In the genomic region with DNA sequence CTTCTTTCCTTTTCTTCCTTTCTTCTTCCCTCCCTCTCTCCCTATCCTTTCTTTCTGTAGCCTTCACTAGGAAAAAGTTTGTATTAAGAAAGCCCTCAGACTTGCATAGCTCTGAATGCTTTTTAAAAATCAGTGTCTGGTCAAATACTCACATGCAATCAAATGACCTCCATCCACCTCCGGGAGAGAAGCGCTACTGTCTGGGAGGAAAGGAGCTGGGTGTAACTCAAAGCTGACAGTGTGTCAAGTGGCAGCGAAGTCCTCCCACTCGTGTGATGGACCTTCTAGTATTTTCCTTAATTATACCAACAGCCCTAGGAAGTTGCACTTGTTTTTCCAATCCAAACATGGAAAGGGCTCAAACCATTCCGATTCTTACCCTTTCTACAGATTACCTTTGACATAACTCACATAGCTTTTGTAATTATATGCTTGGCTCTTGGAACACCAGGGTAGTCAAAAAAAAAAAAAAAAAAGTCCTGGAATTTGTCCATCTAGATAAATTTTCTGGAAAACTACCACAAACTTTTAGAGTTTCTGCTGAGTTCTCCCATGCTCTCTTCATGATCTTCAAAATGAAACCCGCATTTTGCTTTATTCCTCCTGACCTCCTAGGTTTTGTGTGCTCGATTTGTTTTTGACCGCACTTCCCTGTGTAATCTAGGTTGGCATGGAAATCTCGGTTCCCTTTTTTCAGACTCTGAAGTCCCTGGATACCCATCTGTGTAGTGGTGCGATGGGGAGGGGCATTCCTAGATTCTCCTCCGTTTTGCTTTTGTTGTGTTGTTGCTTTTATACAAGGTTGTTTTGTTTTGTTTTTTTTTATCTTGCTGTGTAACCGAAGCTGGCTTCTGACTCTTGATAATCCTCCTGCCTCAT, we compare ENCODE assay signal across 8 mouse cellular contexts. TPM values are rescaled to one million over a fixed set of nuclear protein-coding genes. Genes with fewer than 3 reads are reported as not detected.
DNase-seq lines count a peak whose midpoint lies in the region; ATAC-seq and TF ChIP-seq lines count a peak whose summit lies in the region.

Gene St3gal6, minus strand, starts transcription at position 272 of the 879 bp plus-strand sequence.

- TF ChIP-seq POLR2A in spleen, adult 2 months (IDR thresholded peaks at IDR 0.05; ENCODE audit: low read depth, low read length), result no peak

- H3K9ac ChIP-seq in heart, postnatal 0 days (replicated peaks; ENCODE audit: low read depth, low read length), result peak within 1 kb of the TSS; percentile 79
- peak within 1 kb of the TSS; percentile 83 for H3K9ac ChIP-seq in limb, embryonic 12.5 days (replicated peaks)
- peak within 1 kb of the TSS; percentile 36 for H3K9ac ChIP-seq in stomach, embryonic 14.5 days (replicated peaks; ENCODE audit: low read depth, low read length)

- peak within 1 kb of the TSS; percentile 78 for H3K4me2 ChIP-seq in heart, postnatal 0 days (ENCODE audit: low read depth, low read length)
- peak within 1 kb of the TSS; percentile 70 for H3K4me2 ChIP-seq in limb, embryonic 12.5 days
- peak within 1 kb of the TSS; percentile 85 for H3K4me2 ChIP-seq in stomach, embryonic 14.5 days (replicated peaks; ENCODE audit: low read depth, low read length)

- TF ChIP-seq EP300 in heart, postnatal 0 days (IDR thresholded peaks at IDR 0.05; ENCODE audit: low read depth), result no peak

- 86% methylated on average over 12 of the region's 12 CpGs for WGBS in spleen, adult 2 months
- WGBS in heart, postnatal 0 days, result 70% methylated on average over 12 of the region's 12 CpGs
- 79% methylated on average over 12 of the region's 12 CpGs for WGBS in limb, embryonic 12.5 days
- WGBS in stomach, embryonic 14.5 days, result 86% methylated on average over 12 of the region's 12 CpGs

- H3K36me3 ChIP-seq in spleen, adult 2 months (ENCODE audit: control insufficient read depth, insufficient read depth, low read length), result no peaks in the 10 kb centered on the region
- no peaks in the 10 kb centered on the region for H3K36me3 ChIP-seq in heart, postnatal 0 days (replicated peaks; ENCODE audit: control insufficient read depth, insufficient read depth, low read length)
- no peaks in the 10 kb centered on the region for H3K36me3 ChIP-seq in limb, embryonic 12.5 days
- H3K36me3 ChIP-seq in stomach, embryonic 14.5 days (ENCODE audit: control insufficient read depth, insufficient read depth, low read length), result no peaks in the 10 kb centered on the region

- DNase-seq in spleen, adult 2 months (ENCODE audit: low read depth in 1 of 2, low spot score in 2 of 2), result no peak
- DNase-seq in spleen, postnatal 4 days (ENCODE audit: low spot score in 2 of 2), result no peak
- DNase-seq in heart, postnatal 0 days (ENCODE audit: low spot score), result no peak
- no peak for DNase-seq in right cerebral cortex, postnatal 10 days (ENCODE audit: low spot score in 2 of 2)
- no peak for DNase-seq in retina, embryonic 14.5 days (ENCODE audit: low spot score)

- H3K27me3 ChIP-seq in spleen, adult 2 months (ENCODE audit: control insufficient read depth, insufficient read depth, low read length), result peaks cover 3% of the 10 kb centered on the region; the same call in 1 of the 2 replicates
- no peaks in the 10 kb centered on the region for H3K27me3 ChIP-seq in heart, postnatal 0 days (ENCODE audit: control insufficient read depth, insufficient read depth, low read length)
- H3K27me3 ChIP-seq in limb, embryonic 12.5 days, result no peaks in the 10 kb centered on the region
- no peaks in the 10 kb centered on the region for H3K27me3 ChIP-seq in stomach, embryonic 14.5 days (ENCODE audit: control insufficient read depth, insufficient read depth, low read length)

- peak within 1 kb of the TSS; percentile 72 for H3K27ac ChIP-seq in spleen, adult 2 months (ENCODE audit: insufficient read depth, low read length)
- H3K27ac ChIP-seq in heart, postnatal 0 days (ENCODE audit: low read depth), result peak within 1 kb of the TSS; percentile 90
- peak within 1 kb of the TSS; percentile 90 for H3K27ac ChIP-seq in limb, embryonic 12.5 days
- H3K27ac ChIP-seq in stomach, embryonic 14.5 days (ENCODE audit: low read length), result peak within 1 kb of the TSS; percentile 44; the same call in 1 of the 2 replicates

- H3K4me1 ChIP-seq in spleen, adult 2 months (ENCODE audit: control insufficient read depth, insufficient read depth, insufficient read length), result no peaks in the 10 kb centered on the region; the same call in 1 of the 2 replicates
- H3K4me1 ChIP-seq in heart, postnatal 0 days (ENCODE audit: control insufficient read depth, insufficient read depth), result peaks cover 14% of the 10 kb centered on the region; the same call in 1 of the 2 replicates
- peaks cover 14% of the 10 kb centered on the region; the same call in 1 of the 2 replicates for H3K4me1 ChIP-seq in limb, embryonic 12.5 days (replicated peaks)
- H3K4me1 ChIP-seq in stomach, embryonic 14.5 days (ENCODE audit: control insufficient read depth, insufficient read depth, low read length), result 0 out of 2 replicates have a peak, but pooled peaks cover 6% of the 10 kb centered on the region

- H3K4me3 ChIP-seq in spleen, adult 2 months (ENCODE audit: extremely low read depth, insufficient read depth, insufficient read length), result peak within 1 kb of the TSS; percentile 83
- peak within 1 kb of the TSS; percentile 84 for H3K4me3 ChIP-seq in heart, postnatal 0 days (ENCODE audit: low read depth, low read length)
- H3K4me3 ChIP-seq in limb, embryonic 12.5 days (replicated peaks), result peak within 1 kb of the TSS; percentile 63
- H3K4me3 ChIP-seq in stomach, embryonic 14.5 days (ENCODE audit: low read depth, low read length), result peak within 1 kb of the TSS; percentile 48

- no peak for TF ChIP-seq CTCF in spleen, adult 2 months (IDR thresholded peaks at IDR 0.05; ENCODE audit: extremely low read depth, insufficient read depth, insufficient read length, insufficient replicate concordance)
- TF ChIP-seq CTCF in heart, postnatal 0 days (IDR thresholded peaks at IDR 0.05; ENCODE audit: low read depth), result no peak

- H3K9me3 ChIP-seq in heart, postnatal 0 days (replicated peaks; ENCODE audit: control insufficient read depth, low read length), result no peaks in the 10 kb centered on the region
- H3K9me3 ChIP-seq in limb, embryonic 12.5 days, result peaks cover 8% of the 10 kb centered on the region
- no peaks in the 10 kb centered on the region for H3K9me3 ChIP-seq in stomach, embryonic 14.5 days (ENCODE audit: control insufficient read depth, low read depth, low read length)

- ATAC-seq in erythroblast, adult 5-6 weeks (replicated peaks; ENCODE audit: low FRiP score, poor library complexity, severe bottlenecking), result no peak
- no peak for ATAC-seq in heart, postnatal 0 days (ENCODE audit: insufficient read depth, low read depth)
- no peak for ATAC-seq in limb, embryonic 12.5 days (ENCODE audit: insufficient number of reproducible peaks, insufficient read depth, low FRiP score, low TSS enrichment, low read depth)
- no peak for ATAC-seq in stomach, embryonic 14.5 days (ENCODE audit: insufficient number of reproducible peaks, insufficient read depth, low FRiP score, low read depth)

RNA-seq across cellular contexts. Expression of gene St3gal6, which starts in this region (rescaled TPM):
- polyA plus RNA-seq in spleen, adult 2 months (2012; rRNA removed), result 10.8 and 12.0 TPM in 2 replicates
- 95.3 and 151 TPM in 2 replicates for total RNA-seq in erythroblast, adult 5-6 weeks (2015; ENCODE audit: low replicate concordance)
- total RNA-seq in erythroblast, adult 5-6 weeks (2017; ENCODE audit: low replicate concordance), result 155 and 194 TPM in 2 replicates
- total RNA-seq in heart, postnatal 0 days (2014; rRNA removed; ENCODE audit: low replicate concordance), result 7.8 and 7.9 TPM in 2 replicates
- polyA plus RNA-seq in heart, postnatal 0 days (2015; fragmentation: Nextera tagmentation; extraction: Ambion mirVana), result 14.7 and 17.2 TPM in 2 replicates
- polyA plus RNA-seq in limb, embryonic 12.5 days (2016; fragmentation: Nextera tagmentation; extraction: Ambion mirVana), result 17.8 and 19.3 TPM in 2 replicates
- polyA plus RNA-seq in stomach, embryonic 14.5 days (2014; fragmentation: Nextera tagmentation; extraction: Ambion mirVana), result 9.7 and 11.1 TPM in 2 replicates

Comparison
In these comparisons a context has a peak if more than half of its experiments do, and no peak if none do; other contexts are left out.
1. RNA of gene St3gal6 (total RNA-seq): 95.3 to 194 TPM in erythroblast, adult 5-6 weeks; 7.8 to 7.9 TPM in heart, postnatal 0 days; every median in the first group is over 10 times any median in the second.
2. Peak in every context shown above with its lines, with median percentiles within 50 percentile points of each other: H3K27ac ChIP-seq, H3K4me3 ChIP-seq, H3K4me2 ChIP-seq and H3K9ac ChIP-seq.